Mouse (Mus musculus) 3T3-L1 (cell line): ENCODE measurements around the gene Pold3.
"Not testable (repeated sequence)": the region's sequence is repeated elsewhere in the genome, so short reads cannot be mapped to it uniquely, and the experiment has no call there.

Source experiments
- DNase-seq: peaks from one replicate; pipeline ENCODE4 v3.0.0-alpha.2; 2015; ENCODE audit warnings: low read depth, low spot score

Gene Pold3

DNA sequence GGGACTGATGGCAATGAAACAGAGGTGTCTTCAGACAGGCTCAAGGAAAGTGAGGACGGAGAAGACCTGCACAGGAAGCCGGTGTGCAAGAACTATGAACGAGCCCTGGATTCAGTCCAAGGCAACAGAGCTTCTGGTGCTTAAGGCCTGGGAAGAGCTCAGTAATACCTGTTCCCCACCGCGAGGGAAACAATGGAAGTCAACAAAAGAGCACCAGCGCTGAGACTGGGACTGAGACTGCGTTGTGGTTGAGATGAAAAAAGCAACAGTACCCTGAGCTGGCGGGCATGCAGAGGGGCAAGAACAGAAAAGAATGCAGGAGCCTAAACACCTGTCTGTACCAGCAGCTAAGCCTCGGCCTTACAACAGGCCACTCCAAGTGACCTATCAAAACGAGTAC is 9.9 kb downstream of the Pold3 start:
- DNase-seq = no peak

DNA sequence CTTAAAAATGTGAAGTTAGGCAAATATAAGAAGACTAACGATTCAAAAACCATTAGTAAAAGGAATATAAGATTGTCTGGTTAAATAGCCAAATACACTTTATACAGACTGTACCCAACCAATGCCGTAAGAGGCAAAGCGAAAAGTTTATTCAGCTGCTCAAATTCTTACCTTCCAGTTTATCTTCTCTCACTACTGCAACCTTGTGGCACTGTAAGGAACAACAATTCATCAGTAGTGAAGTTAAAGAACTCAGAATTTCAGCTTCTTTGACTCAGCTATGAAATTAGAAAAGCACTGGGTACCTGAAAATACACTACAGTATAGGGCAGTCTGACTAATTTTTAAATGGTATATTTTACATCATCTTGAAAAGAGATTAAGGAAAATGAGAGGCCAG is 13.0 kb downstream of the Pold3 start:
- peak; percentile 63 for DNase-seq

DNA sequence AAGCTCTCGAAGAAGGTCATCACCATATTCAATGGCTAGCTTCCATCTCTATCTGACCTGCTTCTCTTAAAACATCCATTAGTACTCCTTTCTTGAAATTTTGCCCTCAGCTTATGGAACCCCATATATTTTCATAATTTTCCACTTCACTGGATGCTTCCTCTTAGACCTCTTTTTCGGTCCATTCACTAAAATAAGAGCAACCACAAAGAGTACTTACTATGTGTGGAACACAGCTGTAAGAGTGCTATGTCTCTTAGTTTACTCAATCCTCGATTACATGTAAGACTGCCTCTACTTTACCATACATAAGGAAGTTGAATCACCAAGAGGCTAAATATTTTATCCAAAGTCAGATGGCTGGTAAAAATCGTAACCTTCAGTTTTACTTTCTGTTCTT is 16.7 kb downstream of the Pold3 start:
- DNase-seq = no peak

DNA sequence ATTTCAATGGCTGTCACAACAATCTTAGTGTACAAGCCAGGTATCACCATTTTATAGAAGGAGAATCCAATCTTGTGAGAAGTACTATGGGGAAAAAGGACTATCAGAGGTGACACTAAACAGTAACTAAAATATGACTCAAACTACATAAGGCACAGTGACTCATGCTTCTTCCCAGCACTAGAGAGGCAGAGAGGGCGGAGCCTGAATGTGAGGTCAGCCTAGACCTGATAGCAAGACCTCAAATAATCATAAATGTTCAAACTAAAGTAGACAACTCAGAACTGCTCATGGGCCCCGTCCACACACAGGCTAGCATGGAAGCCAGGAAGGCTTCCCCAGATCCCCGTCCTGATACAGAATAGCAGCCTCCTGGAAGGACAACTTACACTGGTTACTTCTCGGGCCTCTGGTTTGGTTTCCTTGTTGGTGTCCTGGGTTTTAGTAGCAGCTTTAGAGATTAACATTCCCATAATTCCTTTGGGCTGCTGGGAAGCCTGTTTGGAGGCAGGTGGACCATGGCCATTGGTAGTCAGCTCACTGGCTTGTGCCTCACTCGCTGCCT is 21.3 kb downstream of the Pold3 start:
- peak; percentile 75 for DNase-seq

DNA sequence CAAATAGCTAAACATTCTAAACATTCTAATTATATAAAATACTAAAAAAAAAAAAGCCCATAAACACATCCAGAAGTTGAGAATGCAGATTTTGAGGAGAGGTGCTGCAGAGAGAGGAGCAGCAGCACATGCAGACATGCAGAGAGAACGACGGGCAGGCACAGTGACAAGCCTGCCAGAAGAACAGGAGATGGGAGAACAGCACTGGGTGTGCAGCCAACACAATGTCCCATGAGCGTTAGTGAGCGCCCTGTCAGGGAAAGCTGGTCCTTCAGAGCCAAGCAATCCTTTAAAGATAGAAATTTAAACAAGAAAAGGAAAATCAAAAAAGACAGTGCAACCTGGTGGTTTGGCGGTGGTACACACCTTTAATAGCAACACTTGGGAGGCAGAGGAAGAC is 34.5 kb downstream of the Pold3 start:
- DNase-seq = no peak

DNA sequence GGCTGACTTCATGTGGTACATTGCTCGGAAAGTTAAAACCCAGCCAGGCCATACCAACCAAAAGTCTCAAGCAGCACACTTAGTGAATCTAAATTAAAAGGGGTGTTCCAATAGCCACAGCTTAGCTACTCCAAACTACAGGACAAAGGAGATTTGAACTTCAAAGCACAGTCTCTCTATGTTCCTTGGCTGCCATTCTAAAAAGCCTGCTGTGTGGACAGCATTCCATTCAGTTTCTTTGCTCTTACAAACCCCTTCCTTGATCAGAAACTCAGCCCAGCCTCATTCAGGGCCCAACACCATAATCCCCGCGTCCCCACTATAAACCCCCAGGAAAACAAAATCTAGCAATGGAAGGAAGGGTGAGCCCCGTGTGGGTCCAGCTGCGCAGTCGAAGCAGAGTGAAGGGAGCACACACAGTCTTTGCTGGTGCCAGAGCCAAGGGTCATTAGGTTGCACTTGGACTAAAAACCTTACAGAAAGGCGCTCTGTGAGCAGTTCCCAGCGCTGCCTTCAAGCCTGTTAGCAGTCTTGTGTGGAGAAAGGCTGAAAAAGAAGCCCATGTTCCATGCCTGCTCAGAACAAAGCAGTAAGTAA is 35.1 kb downstream of the Pold3 start:
- no peak for DNase-seq

DNA sequence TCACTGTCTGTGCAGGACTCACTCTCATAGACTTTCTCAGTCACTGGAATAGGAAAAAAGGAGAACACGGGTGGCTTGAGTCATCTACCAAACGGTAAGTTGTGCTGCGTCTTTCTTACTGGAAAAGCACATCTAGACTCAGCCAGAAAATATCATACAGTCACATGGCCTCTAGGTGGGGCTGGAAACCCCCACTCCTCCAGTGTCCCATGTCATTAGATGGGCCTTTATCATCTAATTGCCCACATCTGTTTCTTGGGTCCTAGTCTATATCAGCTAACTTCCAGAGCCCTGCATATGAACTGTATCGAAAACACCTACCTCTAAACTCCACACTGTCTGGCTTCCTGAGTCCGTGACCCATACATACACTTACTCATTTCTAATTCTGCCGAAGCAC is 37.6 kb downstream of the Pold3 start:
- DNase-seq = no peak

DNA sequence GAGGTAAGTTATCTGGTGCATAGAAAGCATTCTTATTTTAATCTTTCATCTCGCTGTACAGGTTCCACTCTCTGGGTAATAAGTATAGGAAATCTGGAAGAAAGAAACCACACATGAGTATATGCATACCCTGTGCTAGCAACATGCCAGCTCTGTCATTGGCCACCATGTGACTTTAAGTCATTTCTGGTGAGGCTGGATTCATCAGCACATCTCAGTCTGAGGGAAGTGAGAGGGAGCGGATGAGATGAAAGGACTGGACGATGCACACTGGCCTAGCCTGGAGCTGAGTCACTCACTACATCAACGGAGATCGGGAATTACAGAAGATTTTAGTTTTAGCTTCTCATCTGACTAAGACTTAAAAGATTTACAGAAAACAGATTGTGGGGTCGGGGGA is 38.5 kb downstream of the Pold3 start:
- peak; percentile 1 for DNase-seq

DNA sequence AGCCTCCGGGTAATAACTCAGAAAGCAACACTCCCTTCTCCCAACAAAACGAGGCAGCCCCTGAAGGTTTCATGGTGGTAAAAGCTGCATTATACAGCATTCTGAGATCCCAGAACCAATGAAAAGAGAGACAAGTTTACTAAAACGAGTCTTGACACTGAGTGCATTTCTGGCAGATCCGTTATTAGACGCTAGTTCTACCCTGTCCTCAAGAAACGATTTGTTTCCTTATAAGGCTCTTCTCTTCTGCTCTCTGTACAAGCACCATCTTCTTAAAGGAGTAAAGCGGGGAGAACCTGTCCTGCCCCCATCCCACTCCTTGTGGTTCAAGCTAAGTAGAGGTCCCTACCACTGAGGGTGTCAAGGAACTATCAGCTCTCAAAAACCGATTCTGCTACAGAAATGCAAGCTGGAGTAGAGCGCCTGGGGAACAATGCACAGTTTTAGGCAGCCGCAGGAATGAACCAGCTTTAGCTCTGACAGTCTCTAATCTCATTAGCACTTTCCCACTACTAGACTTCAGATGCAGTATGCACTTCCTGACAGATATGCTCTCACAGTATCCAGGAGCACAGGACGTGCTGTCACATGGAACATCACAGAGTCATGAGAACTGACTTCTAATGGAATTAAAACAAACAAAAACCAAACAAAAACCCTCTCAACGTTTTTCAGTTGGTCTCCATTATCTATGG is 41.1 kb downstream of the Pold3 start:
- no peak for DNase-seq

DNA sequence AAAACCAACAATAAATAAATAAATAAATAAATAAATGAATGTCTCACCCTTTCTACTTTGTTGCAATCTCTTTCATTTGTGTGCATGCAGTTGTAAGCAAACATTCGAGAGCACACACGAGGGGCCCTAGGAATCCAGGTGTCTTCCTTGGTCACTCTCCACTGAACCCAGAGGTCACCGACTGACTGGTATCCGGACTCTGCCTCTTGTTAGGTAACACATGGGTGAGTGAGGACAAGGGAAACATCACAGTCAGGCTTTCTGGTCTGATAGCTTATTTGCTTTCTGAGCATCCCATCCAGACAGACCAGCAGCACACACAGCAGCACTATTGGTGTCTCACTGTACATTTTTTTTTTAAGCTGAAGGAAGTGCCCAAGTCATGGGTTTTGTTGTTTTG is 44.3 kb downstream of the Pold3 start:
- DNase-seq = no peak

DNA sequence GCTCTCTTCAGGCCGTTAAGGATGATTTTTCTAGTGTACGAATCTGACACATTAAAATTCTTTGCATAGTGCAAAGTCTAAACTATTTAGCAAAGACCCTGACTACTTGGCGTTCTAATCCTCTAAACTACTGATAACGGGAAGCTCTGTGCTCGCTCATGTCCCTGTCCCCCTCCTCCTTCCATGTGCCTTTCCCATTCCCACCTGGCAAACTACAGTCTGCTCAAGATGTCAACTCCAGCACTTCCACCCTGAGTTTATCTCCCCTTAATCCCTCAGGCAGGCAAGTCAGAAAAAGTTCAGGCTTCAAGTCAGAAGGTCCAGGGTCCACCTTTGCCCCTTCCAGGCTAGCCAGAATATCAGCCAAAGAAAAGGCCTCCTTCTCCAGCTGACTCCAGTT is 45.1 kb downstream of the Pold3 start:
- DNase-seq = no peak

DNA sequence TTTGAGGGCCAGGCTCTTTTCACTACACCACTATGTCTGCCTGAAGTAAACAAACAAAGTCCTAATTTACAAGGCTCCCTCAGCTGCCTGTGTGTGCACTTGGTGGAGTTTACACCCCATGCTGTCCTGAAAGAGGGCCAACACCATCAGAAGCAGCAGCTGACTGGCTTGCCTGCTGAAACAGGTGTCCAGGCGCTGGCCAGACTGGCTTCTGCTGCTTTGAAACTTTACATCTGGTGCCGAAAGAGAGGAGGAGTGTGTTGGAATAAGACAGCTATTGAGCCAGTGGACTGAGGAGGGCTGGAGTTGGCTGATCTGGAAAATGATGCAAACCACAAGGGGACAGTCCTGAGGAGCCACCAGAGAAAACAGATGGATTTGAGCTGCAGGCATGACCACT is 47.4 kb downstream of the Pold3 start:
- DNase-seq = no peak

DNA sequence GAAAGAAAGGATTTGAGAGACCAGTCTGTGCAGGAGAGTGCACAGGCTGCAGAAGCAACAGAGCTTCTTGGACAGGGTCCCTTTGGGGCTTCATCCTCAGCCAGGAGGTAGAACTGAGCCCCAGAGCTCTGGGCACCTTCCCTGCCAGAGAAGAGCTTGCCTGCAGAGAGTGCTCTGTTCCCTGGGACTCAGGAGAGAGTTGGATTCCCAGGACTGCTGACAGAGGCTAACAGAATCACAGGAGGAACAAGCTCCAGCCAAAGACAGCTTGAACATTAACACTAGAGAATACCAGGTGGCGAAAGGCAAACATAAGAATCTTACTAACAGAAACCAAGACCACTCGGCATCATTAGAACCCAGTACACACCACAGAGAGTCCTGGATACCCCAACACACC is 68.4 kb downstream of the Pold3 start:
- DNase-seq = not testable (repeated sequence)

DNA sequence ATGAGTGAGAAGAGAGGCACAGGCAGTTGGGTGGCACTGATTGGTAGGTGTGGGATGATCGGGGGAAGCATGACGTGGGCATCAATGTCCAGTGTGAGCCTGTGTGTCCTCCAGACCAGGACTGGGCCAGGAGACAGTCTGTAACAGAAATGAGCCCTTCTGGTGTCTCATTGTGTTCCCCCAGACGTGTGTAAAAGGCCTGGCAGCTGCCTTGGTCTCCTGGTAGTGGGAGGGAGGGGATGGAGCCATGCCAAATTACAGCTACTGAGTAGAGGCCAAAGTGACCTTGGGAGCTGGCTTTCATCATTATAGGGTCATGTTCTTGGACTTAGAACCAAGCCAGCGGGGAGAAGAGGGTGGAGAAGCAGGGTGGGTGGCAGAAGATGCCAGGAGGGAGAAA is 69.5 kb downstream of the Pold3 start:
- DNase-seq = no peak

DNA sequence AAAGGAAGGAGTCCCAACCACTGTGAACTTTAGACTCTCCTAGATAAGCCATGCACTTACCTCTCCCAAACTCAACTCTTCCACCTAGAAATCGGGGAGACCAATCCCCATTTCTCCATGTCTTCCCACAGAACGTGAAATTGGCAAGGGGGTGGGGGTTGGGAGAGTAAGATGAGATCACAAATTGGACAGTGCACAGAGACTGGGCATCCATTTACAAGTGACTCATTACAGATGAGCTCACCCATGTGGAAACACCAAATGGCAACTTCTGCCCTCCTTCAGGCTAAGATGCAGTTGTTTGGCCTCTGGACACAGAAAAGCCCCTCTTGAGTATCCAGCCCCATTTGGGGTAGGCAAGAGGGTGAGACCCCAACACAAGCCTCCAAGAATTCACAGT is 74.9 kb downstream of the Pold3 start:
- peak; percentile 65 for DNase-seq

DNA sequence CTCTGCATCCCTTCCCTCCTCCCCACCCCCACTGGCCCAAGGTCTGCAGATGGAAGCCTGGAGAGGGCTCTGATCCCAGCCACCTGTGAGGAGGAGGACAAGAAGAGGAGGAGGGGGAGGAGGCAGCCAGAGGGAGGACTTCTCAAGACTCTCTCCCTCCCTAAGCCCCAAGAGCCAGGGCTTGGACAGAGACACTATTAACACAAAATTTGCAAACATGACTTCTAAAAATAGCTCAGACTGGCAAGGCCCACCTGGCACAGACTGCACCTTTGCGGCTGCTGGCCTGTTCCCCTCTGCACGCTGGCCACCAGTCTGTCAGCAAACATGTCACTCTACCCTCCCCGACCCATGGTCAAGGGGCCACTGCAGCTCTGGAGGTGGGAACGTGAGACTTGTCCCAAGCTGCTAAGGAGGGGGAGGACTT is 77.7 kb downstream of the Pold3 start:
- DNase-seq = no peak

DNA sequence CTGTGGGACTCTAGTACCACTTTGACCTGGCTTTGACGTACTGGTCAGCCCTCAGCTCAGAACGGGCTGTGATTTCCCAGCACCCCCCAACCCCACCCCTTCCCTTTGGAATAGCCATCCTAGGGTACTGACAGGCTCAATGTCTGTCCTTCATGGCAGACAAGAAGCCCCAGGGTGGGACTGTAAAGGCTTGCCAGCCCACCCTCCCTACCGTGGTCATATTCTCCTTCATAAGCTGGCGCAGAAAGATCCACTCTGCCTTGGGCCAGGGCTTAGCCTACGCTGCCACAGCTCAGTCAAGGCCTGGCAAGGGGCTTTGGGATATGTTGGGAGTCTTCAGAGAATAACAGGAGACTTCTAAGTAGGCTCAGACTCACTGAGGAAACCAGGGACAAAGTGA is 78.3 kb downstream of the Pold3 start:
- no peak for DNase-seq

DNA sequence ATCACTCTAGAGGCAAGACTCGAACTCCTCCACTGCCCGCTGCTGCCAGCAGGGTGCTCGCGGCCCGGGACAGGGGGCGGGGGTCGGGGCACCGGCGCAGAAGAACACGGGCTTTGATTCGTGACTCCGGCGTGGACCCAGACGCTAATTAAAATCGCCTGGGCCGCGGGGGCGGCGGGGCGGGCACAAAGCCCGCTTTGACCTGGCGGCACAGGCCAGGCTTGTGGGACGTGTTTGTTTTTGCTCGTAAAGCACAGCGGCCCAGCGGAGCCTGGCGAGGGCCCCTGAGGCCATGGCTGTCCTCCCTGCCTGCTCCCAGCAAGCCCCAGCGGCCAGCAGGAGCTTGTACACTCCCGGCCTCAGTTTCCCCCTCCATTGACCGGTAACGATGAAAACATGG is 79.2 kb downstream of the Pold3 start:
- DNase-seq = no peak

DNA sequence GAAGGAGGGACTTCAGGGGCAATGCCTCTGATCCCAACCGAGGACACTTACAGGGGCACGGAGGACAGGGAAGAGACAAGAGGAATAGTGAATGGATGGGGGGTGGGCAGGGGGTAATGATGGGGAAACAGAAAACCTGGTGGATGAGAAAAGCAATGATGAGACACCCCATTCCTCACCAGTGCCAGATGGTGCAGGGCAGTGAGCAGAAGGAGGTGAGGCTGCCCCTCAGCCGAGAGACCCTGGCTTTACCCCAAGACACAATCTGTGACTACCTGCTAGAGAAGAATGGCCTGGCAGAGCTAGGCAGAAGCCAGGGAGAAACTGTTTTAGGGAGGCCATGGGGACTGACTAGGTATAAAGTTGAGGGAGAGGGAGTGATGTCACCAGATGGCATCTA is 84.9 kb downstream of the Pold3 start:
- no peak for DNase-seq

DNA sequence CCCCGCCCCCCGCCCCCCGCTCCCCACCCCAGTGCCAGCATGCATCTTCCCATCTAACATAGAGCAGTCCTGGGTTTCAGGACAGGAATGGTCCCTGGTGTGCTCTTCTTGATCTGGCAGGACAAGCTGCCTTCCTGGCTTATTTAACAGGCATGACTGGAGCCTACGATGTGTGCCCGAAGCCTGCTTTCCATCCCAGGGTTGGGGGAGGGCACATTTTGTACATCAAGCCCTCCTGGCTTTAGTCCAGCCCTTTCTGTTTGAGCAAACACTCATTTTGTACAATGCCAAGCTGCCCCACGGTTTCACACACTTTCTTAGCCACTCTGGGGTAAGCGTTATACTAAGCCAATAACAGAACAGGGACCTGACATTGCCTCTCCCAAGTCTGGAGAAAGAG is 85.3 kb downstream of the Pold3 start:
- DNase-seq = no peak

DNA sequence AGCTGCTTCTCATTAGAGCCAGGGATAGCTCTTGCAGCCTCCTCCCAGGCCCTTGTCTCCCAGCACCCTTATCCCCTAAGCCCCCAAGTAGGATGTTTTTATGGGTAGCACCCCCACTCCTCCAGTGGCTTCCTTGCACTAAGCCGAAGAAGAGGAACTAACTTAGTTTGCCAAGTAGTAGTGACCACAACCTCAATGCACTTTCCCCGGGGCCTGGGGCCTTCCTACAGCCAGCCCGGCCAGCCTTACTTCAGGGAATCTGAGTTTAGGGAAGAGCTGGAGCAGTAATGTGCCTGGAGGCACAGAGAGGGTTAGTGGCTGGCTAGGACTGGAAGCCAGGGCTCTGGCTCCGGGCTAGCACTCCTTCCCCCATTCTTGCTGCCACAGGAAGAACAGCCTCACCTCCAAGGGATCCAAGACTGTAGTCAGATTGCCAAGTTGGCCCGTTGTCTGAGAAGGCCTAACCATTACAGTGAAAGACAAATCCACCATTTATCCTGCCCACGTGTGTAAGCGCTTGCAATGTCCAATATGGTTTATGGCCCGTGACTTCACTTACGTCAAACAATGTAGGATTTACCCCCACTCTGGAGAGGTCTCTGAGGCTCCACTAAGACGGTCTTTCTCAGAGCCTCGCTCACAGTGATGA is 86.4 kb downstream of the Pold3 start:
- DNase-seq = no peak

DNA sequence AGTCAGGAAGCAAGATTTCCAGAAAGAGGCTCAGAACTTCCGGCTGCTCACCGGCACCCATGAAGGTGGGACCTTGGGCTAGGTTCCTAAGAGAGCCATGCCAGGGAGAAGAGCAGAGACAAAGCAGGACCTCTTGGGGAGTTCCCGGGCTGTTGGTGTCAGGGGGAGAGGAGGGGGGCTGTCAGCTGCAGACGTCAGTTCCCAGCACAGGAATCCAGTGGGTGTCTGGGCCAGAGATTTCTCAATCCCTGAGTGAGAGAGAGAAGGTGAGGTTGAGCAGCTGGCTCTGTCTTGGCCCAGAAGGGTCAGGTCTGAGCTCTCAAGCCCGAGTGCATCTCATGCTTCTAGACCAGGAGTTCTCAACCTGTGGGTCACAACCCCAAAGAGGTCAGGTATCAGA is 87.7 kb downstream of the Pold3 start:
- no peak for DNase-seq
